Mouse (Mus musculus): Measurements from ENCODE around the gene Cdkn1c. TPM values are rescaled to one million over a fixed set of nuclear protein-coding genes. Genes with fewer than 3 reads are reported as not detected.

Gene Cdkn1c
- total and polyA plus RNA-seq, 3 experiments, result 10.0 to 11.9 TPM; not detected in 1

DNA sequence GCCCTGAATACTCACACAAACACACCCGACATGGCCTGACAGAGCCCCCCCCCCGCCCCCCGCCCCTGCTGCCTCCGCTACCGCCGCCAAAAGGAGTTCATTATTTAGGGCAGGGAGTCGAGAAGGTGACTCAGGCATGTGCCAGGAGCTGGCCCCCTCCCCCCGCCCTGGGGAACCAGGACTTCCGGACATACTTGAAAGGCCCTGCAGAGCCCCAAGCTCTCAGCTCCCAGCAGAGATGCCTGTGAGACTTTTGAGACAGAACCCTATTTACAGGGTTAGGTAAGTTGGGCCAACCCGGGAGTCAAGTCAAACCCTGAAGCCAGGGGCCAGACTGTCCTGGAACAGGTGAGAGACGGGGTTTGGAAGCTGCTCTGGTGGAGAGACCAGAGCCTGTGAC is 1.1 kb upstream of the Cdkn1c start:
- TF ChIP-seq POLR2AphosphoS2 (IDR thresholded peaks at IDR 0.05; ENCODE audit: low read length) (no peak), ZC3H11A (IDR thresholded peaks at IDR 0.05; ENCODE audit: low read depth, low read length) (no peak), MAFK (IDR thresholded peaks at IDR 0.05; ENCODE audit: borderline replicate concordance, low read depth, low read length) (no peak), ZNF384 (IDR thresholded peaks at IDR 0.05; ENCODE audit: low read depth, low read length) (no peak), SMC3 (IDR thresholded peaks at IDR 0.05; ENCODE audit: low read depth, low read length) (no peak), UBTF (IDR thresholded peaks at IDR 0.05; ENCODE audit: borderline replicate concordance, insufficient read depth, low read depth, low read length) (no peak), BHLHE40 (IDR thresholded peaks at IDR 0.05; ENCODE audit: borderline replicate concordance, low read depth, low read length) (no peak), MAX (IDR thresholded peaks at IDR 0.05; ENCODE audit: low read length) (no peak), SIN3A (IDR thresholded peaks at IDR 0.05; ENCODE audit: low read length) (no peak)

DNA sequence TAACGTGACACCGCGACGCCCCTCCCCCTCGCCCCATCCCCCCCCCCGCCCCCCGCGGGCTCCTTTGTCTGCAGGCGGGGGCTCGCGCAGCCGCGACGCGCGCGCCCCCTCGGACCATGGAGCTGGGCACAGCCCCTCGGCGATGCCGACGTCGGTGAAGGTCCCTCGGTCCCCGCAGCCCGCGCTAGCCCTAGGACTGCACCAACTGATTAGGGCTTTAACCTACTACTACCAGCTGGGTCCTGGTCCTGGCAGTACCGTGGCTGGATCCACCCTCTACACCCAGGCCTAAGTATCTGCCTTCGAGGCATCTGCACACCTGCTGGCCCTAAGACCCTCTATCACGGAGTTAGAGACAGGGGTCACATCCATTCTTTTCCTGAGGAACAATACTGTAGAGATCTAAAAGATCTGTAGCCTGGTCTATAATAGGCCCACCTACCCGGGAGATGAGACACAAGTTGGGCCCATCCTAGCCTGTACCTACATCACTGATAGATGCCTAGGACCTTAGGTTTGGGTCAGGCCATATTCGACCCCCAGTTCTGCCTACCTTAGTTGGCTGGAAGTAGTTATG is 532 bp upstream of the Cdkn1c start:
- Histone ChIP-seq H3K9ac (ENCODE audit: control insufficient read depth, low read depth, low read length, poor library complexity, severe bottlenecking) (peak overlapping the region; percentile 49), H3K27ac (ENCODE audit: control insufficient read depth, low read depth, low read length) (no peak overlapping the region), H3K36me3 (ENCODE audit: control insufficient read depth in 1 of 2, insufficient read depth in 2 of 2, low read length in 2 of 2) (peaks cover 0 to 16% of the 10 kb centered on the region in 2 experiments; a peak in 2 of 4 replicates), H3K27me3 (ENCODE audit: control insufficient read depth in 1 of 2, insufficient read depth in 2 of 2, low read length in 2 of 2) (no peaks in the 10 kb centered on the region), H3K79me2 (ENCODE audit: control insufficient read depth, insufficient read depth, low read length, poor library complexity) (peaks cover 8% of the 10 kb centered on the region; the same call in 1 of the 2 replicates), H3K4me3 (ENCODE audit: control insufficient read depth in 1 of 2, insufficient read depth in 1 of 2, low read depth in 2 of 2, low read length in 2 of 2) (peak overlapping the region; percentile 19 to 38; a peak in 3 of 4 replicates), H3K4me1 (ENCODE audit: control insufficient read depth in 1 of 2, insufficient read depth in 2 of 2, low read length in 2 of 2) (peaks cover 0 to 21% of the 10 kb centered on the region in 2 experiments; a peak in 2 of 4 replicates), H3K9me3 (replicated peaks; ENCODE audit: insufficient read depth, low read length) (no peaks in the 10 kb centered on the region)
- TF ChIP-seq MXI1 (IDR thresholded peaks at IDR 0.05; ENCODE audit: low read depth, low read length) (no peak), MAZ (IDR thresholded peaks at IDR 0.05; ENCODE audit: low read depth, low read length) (no peak), SIN3A (IDR thresholded peaks at IDR 0.05; ENCODE audit: low read length) (no peak), MYC (IDR thresholded peaks at IDR 0.05; ENCODE audit: low read depth, low read length) (no peak), ZMIZ1 (IDR thresholded peaks at IDR 0.05; ENCODE audit: low read depth, low read length) (no peak), MYB (IDR thresholded peaks at IDR 0.05; ENCODE audit: low read depth, low read length) (no peak), BHLHE40 (IDR thresholded peaks at IDR 0.05; ENCODE audit: borderline replicate concordance, low read depth, low read length) (no peak), TBP (IDR thresholded peaks at IDR 0.05; ENCODE audit: low read depth, low read length) (no peak), ZKSCAN1 (IDR thresholded peaks at IDR 0.05; ENCODE audit: low read depth, low read length) (no peak), ELF1 (IDR thresholded peaks at IDR 0.05; ENCODE audit: low read depth, low read length) (no peak), NRF1 (IDR thresholded peaks at IDR 0.05; ENCODE audit: insufficient read depth, low read depth, low read length, poor library complexity, severe bottlenecking) (no peak), UBTF (IDR thresholded peaks at IDR 0.05; ENCODE audit: borderline replicate concordance, insufficient read depth, low read depth, low read length) (no peak), MAX (IDR thresholded peaks at IDR 0.05; ENCODE audit: low read length) (no peak), NELFE (IDR thresholded peaks at IDR 0.05; ENCODE audit: low read depth, low read length) (no peak), CHD2 (IDR thresholded peaks at IDR 0.05; ENCODE audit: low read length) (no peak), POLR2AphosphoS2 (IDR thresholded peaks at IDR 0.05; ENCODE audit: low read length) (no peak)
- peak; percentile 41 for DNase-seq (ENCODE audit: low read depth, low spot score)

More for the DNA sequence above, 1.1 kb upstream of the Cdkn1c start:
- DNase-seq (ENCODE audit: low read depth, low spot score), result no peak
- peaks cover 0 to 21% of the 10 kb centered on the region in 2 experiments; a peak in 2 of 4 replicates for H3K4me1 ChIP-seq (ENCODE audit: control insufficient read depth in 1 of 2, insufficient read depth in 2 of 2, low read length in 2 of 2)
- peaks cover 0 to 16% of the 10 kb centered on the region in 2 experiments; a peak in 2 of 4 replicates for H3K36me3 ChIP-seq (ENCODE audit: control insufficient read depth in 1 of 2, insufficient read depth in 2 of 2, low read length in 2 of 2)
- H3K79me2 ChIP-seq (ENCODE audit: control insufficient read depth, insufficient read depth, low read length, poor library complexity), result peaks cover 8% of the 10 kb centered on the region; the same call in 1 of the 2 replicates
- H3K9ac ChIP-seq (ENCODE audit: control insufficient read depth, low read depth, low read length, poor library complexity, severe bottlenecking), result no peak overlapping the region
- H3K4me3 ChIP-seq (ENCODE audit: control insufficient read depth in 1 of 2, insufficient read depth in 1 of 2, low read depth in 2 of 2, low read length in 2 of 2), result no peak overlapping the region
- no peak overlapping the region for H3K27ac ChIP-seq (ENCODE audit: control insufficient read depth, low read depth, low read length)
- no peaks in the 10 kb centered on the region for H3K27me3 ChIP-seq (ENCODE audit: control insufficient read depth in 1 of 2, insufficient read depth in 2 of 2, low read length in 2 of 2)
- H3K9me3 ChIP-seq (replicated peaks; ENCODE audit: insufficient read depth, low read length), result no peaks in the 10 kb centered on the region

Measured in MEL (cell line).